Mouse (Mus musculus) lung, postnatal 0 days (tissue): ENCODE results near the gene Igf2r.

Experiments used
- CTCF ChIP-seq: IDR thresholded peaks from 2 replicates; pipeline ENCODE4 v1.5.1; 2016; ENCODE audit warnings: antibody characterized with exemption, mild to moderate bottlenecking
- EP300 ChIP-seq: IDR thresholded peaks from 2 replicates; pipeline ENCODE4 v1.6.1; 2016; ENCODE audit warnings: antibody characterized with exemption, mild to moderate bottlenecking, control low read depth

DNA sequence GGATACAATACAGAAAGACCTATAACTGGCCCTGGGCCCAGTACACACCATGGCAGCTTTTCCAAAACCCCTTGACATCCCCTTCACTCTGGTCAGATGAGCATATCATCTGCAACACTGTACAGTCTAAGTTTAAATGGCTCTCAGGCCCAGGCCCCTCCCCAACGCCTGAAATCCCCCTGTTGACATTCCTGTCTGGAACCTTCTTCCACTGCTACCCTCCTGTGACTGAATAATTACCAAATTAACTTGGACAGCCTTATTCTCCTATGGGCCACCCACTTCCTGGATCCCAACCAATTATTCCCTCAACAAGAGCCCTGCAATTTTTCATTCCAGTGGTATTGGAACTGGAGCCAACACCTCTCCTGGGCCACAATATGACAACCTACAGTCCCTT lies 25.4 kb downstream of the Igf2r start:
- TF ChIP-seq EP300 (no peak), CTCF (no peak)
